Mouse (Mus musculus): ENCODE measurements around the gene Zfp974.
A peak's percentile ranks its signal among the peaks of the same experiment; 100 is the strongest.
"Not testable (repeated sequence)": the region's sequence is repeated elsewhere in the genome, so short reads cannot be mapped to it uniquely, and the experiment has no call there.

The Zfp974 gene

GRCm38 (mm10) chr7:27928818-27929695 is at the start of gene Zfp974:
Gene Zfp974, minus strand, starts transcription at chr7:27929460.
- no peak for DNase-seq (ENCODE audit: low spot score)

- not testable (repeated sequence) for DNase-seq (ENCODE audit: low spot score)
Observed at GRCm38 (mm10) chr7:27949451-27949850, 20.2 kb upstream of the Zfp974 start.

GRCm38 (mm10) chr7:27941869-27942268 is 12.6 kb upstream of the Zfp974 start:
- DNase-seq (ENCODE audit: low spot score) = not testable (repeated sequence)

DNA sequence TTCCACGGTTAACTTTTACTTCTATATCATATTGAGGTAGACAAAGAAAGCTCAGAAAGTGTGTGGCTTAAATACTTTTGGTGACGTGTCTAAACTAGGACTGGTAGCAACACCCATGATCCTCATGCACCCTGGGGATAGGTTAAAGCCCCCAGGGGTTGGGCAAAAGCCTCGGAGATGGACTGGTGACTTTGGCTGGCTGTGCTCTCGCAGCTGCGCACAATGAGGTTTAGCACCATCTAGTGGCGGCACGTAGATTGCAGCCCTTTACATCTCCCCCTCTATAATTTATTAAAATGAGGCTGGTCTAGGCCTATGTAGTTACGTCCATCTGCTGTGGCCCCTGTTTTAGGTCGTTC is 4.5 kb upstream of the Zfp974 start:
- not testable (repeated sequence) for DNase-seq (ENCODE audit: low spot score)

DNA sequence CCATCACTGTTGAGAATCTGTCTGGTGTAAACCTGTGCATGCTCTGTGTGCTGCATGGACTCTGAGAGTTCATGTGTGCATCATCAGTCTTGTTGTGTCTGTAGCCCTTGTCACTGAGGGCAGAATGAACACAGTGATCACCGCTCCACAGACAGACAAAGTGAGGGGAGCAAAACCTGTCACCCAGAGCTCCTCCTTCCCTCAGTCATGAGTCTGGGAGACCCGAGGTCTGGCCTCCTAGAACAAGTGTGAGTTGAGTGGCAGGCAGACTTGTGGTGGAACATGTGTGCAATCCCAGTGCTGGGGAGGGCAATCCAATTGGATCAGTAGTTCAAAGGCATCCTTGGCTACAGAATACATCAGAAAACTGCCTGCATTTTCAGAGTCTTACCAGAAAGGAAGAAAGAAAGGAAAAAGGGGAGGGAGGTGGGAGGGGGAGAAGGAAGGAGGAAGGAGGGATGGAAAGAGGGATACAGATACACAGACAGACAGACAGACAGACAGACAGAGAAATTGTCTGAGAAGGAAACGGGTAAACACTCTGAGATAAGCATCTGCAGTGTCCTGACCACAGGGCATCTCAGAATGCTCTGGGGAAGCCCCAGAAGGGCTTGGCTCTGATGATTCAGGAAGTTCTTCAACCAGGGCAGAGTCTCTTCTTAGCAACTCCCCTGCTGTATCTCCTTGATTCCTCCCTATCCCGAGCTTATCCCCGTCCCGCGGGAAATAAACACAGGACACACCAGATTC is 4.0 kb upstream of the Zfp974 start:
- DNase-seq (ENCODE audit: low spot score) = no peak

- not testable (repeated sequence) for DNase-seq (ENCODE audit: low spot score)
Observed at GRCm38 (mm10) chr7:27927041-27927440, 2.2 kb downstream of the Zfp974 start.

- not testable (repeated sequence) for DNase-seq (ENCODE audit: low spot score)
Observed at GRCm38 (mm10) chr7:27910952-27911351, 18.3 kb downstream of the Zfp974 start.

DNA sequence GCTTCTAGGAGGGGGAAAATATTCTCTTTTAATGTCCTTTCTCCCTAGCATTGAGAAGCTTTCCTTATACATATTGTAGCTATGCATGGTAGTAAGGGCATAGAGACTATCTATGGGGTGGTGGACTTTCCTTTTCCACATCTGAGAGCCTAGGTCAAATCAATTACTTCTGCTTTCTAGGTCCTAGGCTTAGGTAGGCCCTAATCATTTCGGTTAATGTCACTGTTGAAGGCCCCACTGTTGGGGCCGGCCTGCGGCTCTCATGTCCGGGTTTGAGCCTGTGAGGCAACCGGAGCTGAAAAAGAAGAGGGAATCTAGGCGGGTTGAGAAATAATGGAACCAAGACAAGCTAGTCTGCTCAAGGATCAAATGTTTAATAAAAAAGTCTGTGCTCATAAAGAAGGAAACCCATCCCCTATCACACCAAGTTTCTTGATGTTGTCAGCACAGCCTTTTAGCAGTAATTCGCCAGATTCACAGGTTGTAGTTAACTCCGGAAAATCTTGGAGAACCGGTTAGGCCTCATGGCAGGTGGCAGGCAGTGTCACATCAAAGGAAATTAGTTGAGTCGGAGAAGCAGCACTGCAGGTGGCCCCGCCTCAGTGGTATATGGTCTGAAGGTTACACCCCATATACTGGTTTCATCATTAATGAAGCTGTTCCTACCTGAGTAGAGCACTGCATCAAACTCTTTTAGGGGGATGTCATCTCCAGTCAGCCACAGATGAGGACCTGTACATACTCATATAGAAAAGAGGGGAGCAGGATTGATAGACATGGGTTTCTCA is 24.0 kb downstream of the Zfp974 start:
- no peak for DNase-seq (ENCODE audit: low spot score)

DNA sequence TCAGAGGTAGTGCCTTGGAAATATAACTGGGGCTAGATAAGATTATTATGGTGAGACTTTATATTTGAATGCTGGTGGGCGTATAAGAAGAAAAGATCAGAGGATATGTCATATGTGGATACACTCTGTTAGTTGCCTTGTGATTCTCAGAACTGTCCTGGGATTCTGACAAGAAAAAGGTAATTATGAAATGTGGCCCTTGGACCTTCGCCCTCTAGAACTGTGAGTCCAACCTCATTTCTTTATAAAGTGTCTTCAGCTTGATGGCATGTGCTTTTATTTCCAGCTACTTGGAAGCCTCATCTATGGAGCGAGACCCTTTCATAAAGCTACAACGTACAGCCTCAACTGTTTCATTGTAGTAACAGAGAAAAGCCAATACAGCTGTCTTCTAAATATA is 28.7 kb downstream of the Zfp974 start:
- no peak for DNase-seq (ENCODE audit: low spot score)

GRCm38 (mm10) chr7:27881721-27882120 is 47.5 kb downstream of the Zfp974 start:
- no peak for DNase-seq (ENCODE audit: low spot score)

- DNase-seq (ENCODE audit: low spot score) = not testable (repeated sequence)
Observed at GRCm38 (mm10) chr7:27862578-27862977, 66.7 kb downstream of the Zfp974 start.

- DNase-seq (ENCODE audit: low spot score) = peak; percentile 26
Observed at GRCm38 (mm10) chr7:27860396-27861235, 68.6 kb downstream of the Zfp974 start.

DNA sequence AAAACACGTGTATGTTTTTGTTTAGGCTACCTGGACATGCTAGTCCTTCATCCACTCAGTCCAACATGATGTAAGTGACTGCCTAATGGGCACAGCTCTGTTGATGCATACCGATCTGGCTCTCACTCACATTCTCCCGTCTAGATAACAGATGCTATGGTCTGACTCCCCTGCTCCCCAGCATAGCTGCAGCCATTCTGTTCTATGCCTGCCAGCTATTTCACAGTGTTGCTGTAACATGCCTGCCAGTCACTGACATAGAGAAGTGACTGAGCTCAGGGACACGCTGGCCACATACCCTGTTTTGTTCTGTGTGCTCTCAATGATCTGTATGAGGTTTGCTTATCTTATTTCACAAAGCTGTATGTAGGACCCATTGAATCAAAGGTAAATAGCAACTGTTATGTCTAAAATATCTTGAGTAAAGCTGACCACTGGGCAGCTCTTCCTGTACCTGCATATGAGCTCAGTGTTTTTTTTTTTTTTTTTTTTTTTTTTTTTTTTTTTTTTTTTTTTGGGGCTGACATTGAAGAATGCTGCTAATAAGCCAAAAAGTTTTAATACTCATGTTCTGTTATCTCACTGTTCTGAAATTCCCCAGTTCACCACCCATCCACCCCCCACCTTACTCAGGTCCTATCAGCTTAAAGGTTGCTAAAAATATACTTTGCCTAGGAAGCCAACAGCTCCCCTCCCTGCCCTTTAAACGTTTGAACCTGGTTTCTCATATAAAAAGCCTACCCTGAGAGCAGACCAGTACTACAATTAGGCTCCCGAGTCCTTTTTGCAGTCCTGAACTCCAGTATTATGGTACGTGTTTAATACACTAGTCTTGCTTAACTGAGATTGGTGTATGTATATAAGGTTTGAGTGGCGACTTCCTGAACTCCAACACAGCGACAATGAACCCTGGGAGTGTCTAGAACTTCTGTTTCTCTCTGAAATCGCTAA is 69.7 kb downstream of the Zfp974 start:
- DNase-seq (ENCODE audit: low spot score) = no peak

All from left cerebral cortex, adult 11 months (tissue).